Mouse (Mus musculus) liver, postnatal 0 days (tissue): Measurements from ENCODE around the gene Psme1.

Experiments used
- CTCF ChIP-seq: sonication (generic); IDR thresholded peaks from 2 replicates; pipeline ENCODE4 v1.5.1; 2016; ENCODE audit warnings: antibody characterized with exemption, low read depth
- EP300 ChIP-seq: IDR thresholded peaks from 2 replicates; pipeline ENCODE4 v1.6.1; 2016; ENCODE audit warnings: antibody characterized with exemption, low read depth, mild to moderate bottlenecking

GRCm38 (mm10) chr14:55598521-55599390 lies 20.8 kb downstream of the Psme1 start:
- TF ChIP-seq EP300: no peak
- no peak for TF ChIP-seq CTCF
